Mouse (Mus musculus): ENCODE measurements around the gene Atad2b.

GRCm38 (mm10) chr12:4871260-4871659, 45.9 kb upstream of the Atad2b start:
- no peak for TF ChIP-seq GATA1 (IDR thresholded peaks at IDR 0.05; ENCODE audit: borderline replicate concordance, low read length)
- TF ChIP-seq FLI1 (IDR thresholded peaks at IDR 0.05; ENCODE audit: low read length): no peak

All from megakaryocyte, embryonic 14.5 days (primary cell).